32 mouse cellular contexts compared by ENCODE assay signal in the genomic region with DNA sequence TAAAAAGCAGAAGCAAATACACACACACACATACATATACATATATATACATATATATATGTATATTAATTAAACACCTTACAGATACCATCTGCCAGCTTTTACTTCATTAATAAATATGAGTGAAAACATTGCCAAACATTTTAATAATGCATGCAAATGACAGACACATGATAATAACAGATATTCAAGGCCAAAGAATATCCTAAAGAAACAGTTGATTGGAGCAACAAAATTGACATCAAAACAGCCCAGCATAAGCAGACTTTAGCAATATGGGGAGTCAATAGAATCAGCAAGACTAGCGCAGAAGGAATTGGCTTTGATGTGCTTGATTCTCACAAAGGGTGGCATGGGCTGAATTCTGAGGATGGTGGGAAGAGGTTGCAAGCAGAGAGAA.
"Had no signal": no experiment of that assay in that cellular context is flagged by ENCODE, and none has a peak within 500 bp of the region (broad histone marks: within the 10 kb centered on the region; RNA-seq: fewer than 3 reads in every experiment).

No protein-coding gene starts in this region.

- H3K9me3 ChIP-seq: limb, embryonic 10.5 days; limb, embryonic 12.5 days; limb, embryonic 13.5 days; limb, embryonic 15.5 days; liver, embryonic 12.5 days; liver, embryonic 13.5 days; liver, embryonic 15.5 days; lung, embryonic 15.5 days; megakaryocyte, embryonic 14.5 days; midbrain, embryonic 10.5 days; midbrain, embryonic 12.5 days; midbrain, embryonic 13.5 days; midbrain, embryonic 15.5 days; neural tube, embryonic 12.5 days had no signal

- ATAC-seq: liver, embryonic 12.5 days; liver, postnatal 0 days; lung, postnatal 0 days; midbrain, embryonic 13.5 days; midbrain, embryonic 15.5 days; midbrain, embryonic 16.5 days had no signal

- H3K27ac ChIP-seq: limb, embryonic 10.5 days; limb, embryonic 12.5 days; limb, embryonic 13.5 days; limb, embryonic 15.5 days; liver, embryonic 12.5 days; liver, embryonic 13.5 days; liver, embryonic 14.5 days; liver, embryonic 15.5 days; lung, embryonic 15.5 days; macrophage; midbrain, embryonic 10.5 days; midbrain, embryonic 12.5 days; midbrain, embryonic 13.5 days; midbrain, embryonic 15.5 days; neural tube, embryonic 12.5 days had no signal

- H3K9ac ChIP-seq: limb, embryonic 12.5 days; limb, embryonic 13.5 days; limb, embryonic 15.5 days; liver, embryonic 12.5 days; liver, embryonic 13.5 days; liver, embryonic 14.5 days; liver, embryonic 15.5 days; liver, postnatal 0 days; lung, embryonic 14.5 days; lung, embryonic 15.5 days; midbrain, embryonic 12.5 days; midbrain, embryonic 13.5 days; midbrain, embryonic 15.5 days; neural tube, embryonic 12.5 days had no signal

- DNase-seq: left cerebral cortex, postnatal 4 days; liver; liver, embryonic 13.5 days; liver, postnatal 0 days; lung, adult 18-20 months; lung, adult 2 months; lung, embryonic 14.5 days; lung, postnatal 10 days; lung, postnatal 14 days; lung, postnatal 36 days; lung, postnatal 4 days; midbrain, embryonic 14.5 days had no signal

- H3K36me3 ChIP-seq: limb, embryonic 10.5 days; limb, embryonic 12.5 days; limb, embryonic 13.5 days; limb, embryonic 15.5 days; liver, embryonic 12.5 days; liver, embryonic 13.5 days; liver, embryonic 15.5 days; lung, embryonic 15.5 days; midbrain, embryonic 10.5 days; midbrain, embryonic 12.5 days; midbrain, embryonic 13.5 days; midbrain, embryonic 15.5 days; neural tube, embryonic 12.5 days had no signal

- H3K4me3 ChIP-seq: limb, embryonic 10.5 days; limb, embryonic 12.5 days; limb, embryonic 13.5 days; limb, embryonic 15.5 days; liver, embryonic 12.5 days; liver, embryonic 13.5 days; liver, embryonic 15.5 days; lung, embryonic 15.5 days; megakaryocyte, embryonic 14.5 days; midbrain, embryonic 10.5 days; midbrain, embryonic 12.5 days; midbrain, embryonic 13.5 days; midbrain, embryonic 15.5 days; myocyte; neural tube, embryonic 12.5 days had no signal

- H3K27me3 ChIP-seq: limb, embryonic 12.5 days; limb, embryonic 13.5 days; limb, embryonic 15.5 days; liver, embryonic 12.5 days; liver, embryonic 13.5 days; liver, embryonic 15.5 days; lung, embryonic 15.5 days; megakaryocyte, embryonic 14.5 days; midbrain, embryonic 12.5 days; midbrain, embryonic 13.5 days; midbrain, embryonic 15.5 days; neural tube, embryonic 12.5 days had no signal

- H3K4me1 ChIP-seq: limb, embryonic 10.5 days; limb, embryonic 12.5 days; limb, embryonic 13.5 days; limb, embryonic 15.5 days; liver, embryonic 12.5 days; liver, embryonic 13.5 days; liver, embryonic 15.5 days; lung, embryonic 15.5 days; megakaryocyte, embryonic 14.5 days; midbrain, embryonic 10.5 days; midbrain, embryonic 12.5 days; midbrain, embryonic 13.5 days; midbrain, embryonic 15.5 days had no signal

- H3K4me2 ChIP-seq: limb, embryonic 12.5 days; limb, embryonic 13.5 days; limb, embryonic 15.5 days; liver, embryonic 11.5 days; liver, embryonic 12.5 days; liver, embryonic 13.5 days; liver, embryonic 15.5 days; lung, embryonic 14.5 days; lung, embryonic 15.5 days; midbrain, embryonic 11.5 days; midbrain, embryonic 12.5 days; midbrain, embryonic 13.5 days; midbrain, embryonic 15.5 days; neural tube, embryonic 12.5 days had no signal
